Mouse (Mus musculus): Measurements from ENCODE around the gene Cep83. TPM values are rescaled to one million over a fixed set of nuclear protein-coding genes. Genes with fewer than 3 reads are reported as not detected.

The Cep83 gene
- 3.9 and 6.8 TPM in 2 replicates for polyA plus RNA-seq (2012; rRNA removed; ENCODE audit: low replicate concordance)

DNA sequence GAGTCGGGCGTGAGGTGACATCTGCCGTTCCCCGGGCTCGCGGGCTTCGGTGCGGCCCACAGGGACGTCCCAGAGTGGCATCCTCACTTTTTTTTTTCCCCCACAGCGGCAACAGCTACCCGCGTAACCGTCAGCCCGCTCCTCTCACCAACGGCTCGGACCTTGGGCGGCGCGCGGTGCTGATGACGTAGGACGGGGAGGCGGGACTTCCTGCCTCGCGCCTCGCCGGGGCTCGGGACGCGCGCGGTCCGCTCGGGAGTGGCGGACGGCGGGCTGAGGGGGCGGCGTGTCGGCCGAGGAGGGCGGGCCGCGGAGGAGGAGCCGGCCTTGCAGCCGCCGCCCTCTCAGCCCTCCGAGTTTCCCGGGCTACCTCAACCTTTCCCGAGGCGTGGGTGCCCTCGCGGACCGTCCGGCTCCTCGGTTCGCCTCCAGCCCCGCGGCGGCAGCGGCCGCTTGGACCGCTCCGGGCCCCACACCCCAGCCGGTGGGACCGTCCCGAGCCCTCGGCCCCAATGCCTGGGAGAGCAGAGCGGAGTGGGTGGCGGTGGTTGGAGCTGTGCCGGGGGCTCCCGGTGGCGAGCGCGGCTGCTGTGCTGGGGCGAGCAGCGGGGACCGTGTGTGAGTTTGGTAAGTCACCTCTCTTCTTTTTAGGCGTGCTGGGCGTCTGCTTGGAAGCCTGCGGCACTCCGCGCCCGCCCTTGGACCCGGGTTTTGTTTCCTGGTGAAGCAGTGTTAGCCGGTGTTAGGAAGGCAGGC lies at the start of gene Cep83:
Gene Cep83 (plus strand): TSS at position 235 of the 756 bp plus-strand sequence.

Measured in mammary gland, adult 2 months (tissue).